Mouse (Mus musculus): ENCODE measurements around the gene Nlrp1b. TPM values are rescaled to one million over a fixed set of nuclear protein-coding genes. Genes with fewer than 3 reads are reported as not detected.

Gene Nlrp1b
- polyA plus RNA-seq, 1 experiment from 2014 or later, result not detected

DNA sequence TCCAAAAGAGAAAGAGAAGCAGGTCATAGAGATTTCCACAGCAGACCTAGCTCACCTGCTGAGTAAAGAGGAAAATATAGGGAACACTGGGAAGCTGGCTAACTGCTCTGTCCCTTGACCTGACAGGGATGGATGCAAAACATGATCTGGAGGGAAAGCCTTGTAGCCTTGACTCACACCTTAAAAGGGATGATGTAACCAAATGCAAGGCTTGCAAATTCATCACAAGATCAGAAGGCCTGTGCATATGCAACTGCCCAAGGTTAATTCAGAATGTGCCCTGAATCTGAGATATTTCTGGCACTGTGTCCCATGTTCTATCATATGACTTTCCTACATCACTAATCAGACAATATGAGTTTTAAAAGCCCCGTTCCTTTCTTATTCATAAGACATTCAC, 75.3 kb downstream of the Nlrp1b start:
- Histone ChIP-seq H3K4me3 (ENCODE audit: low read length) (no peak overlapping the region), H3K4me2 (ENCODE audit: low read length) (no peak overlapping the region), H3K27ac (ENCODE audit: low read depth, low read length) (no peak overlapping the region), H3K36me3 (ENCODE audit: control insufficient read depth, insufficient read depth, low read length) (no peaks in the 10 kb centered on the region), H3K9ac (ENCODE audit: low read depth, low read length) (no peak overlapping the region), H3K4me1 (ENCODE audit: control insufficient read depth, insufficient read depth, low read depth, low read length) (no peaks in the 10 kb centered on the region), H3K9me3 (ENCODE audit: control insufficient read depth, low read length) (no peaks in the 10 kb centered on the region), H3K27me3 (replicated peaks; ENCODE audit: control insufficient read depth, insufficient read depth, low read length) (no peaks in the 10 kb centered on the region)
- no peak for ATAC-seq
- WGBS, result 85% methylated on average over 1 of the region's 1 CpGs

DNA sequence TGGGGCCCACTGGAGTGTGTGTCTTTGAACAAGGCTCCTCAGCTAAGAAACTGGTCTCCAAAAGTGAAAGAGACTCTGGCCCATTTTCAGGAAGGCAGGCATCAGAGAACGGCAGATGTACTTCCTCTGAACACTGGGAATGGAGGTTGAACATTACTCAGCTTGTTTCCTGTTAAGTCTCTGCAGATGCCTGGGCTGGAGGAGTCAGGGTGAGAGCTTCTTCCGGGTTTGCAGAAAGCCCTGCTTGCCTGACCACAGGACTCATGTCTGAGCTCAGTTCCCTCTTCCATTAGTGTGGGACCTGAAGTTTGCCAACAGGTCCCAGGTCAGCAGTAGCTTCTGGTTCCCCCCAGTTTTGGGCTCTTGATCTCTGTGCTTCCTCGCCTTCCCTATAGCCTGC, 85.9 kb downstream of the Nlrp1b start, which contains the start of gene Nlrp1a:
Nlrp1a (minus strand) TSS at position 44 of the 400 bp plus-strand sequence.
- 86% methylated on average over 3 of the region's 3 CpGs for WGBS
- no peak for ATAC-seq

DNA sequence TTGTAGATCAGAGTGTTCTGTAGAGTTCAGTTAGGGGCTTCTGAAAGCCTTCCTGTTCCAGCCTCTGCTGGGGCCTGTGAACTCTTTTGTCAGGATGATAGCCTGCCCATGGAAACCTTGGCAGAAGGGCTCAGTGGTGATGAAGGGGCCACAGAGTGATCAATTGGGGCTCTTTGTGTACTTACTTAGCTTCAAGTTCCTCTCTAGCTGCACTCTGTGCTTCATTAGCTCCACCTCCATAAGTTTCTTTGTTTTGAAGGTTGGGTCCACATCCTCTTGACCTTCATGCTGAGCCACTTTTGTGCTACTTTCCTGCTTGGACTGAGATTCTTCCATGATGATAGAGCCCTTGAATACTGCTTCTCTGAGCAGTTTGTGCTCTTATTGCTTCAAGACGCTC, 88.5 kb downstream of the Nlrp1b start:
- Histone ChIP-seq H3K27me3 (replicated peaks; ENCODE audit: control insufficient read depth, insufficient read depth, low read length) (no peaks in the 10 kb centered on the region), H3K9me3 (ENCODE audit: control insufficient read depth, low read length) (no peaks in the 10 kb centered on the region), H3K4me1 (ENCODE audit: control insufficient read depth, insufficient read depth, low read depth, low read length) (no peaks in the 10 kb centered on the region), H3K36me3 (ENCODE audit: control insufficient read depth, insufficient read depth, low read length) (no peaks in the 10 kb centered on the region), H3K9ac (ENCODE audit: low read depth, low read length) (no peak overlapping the region), H3K4me2 (ENCODE audit: low read length) (no peak overlapping the region), H3K27ac (ENCODE audit: low read depth, low read length) (no peak overlapping the region), H3K4me3 (ENCODE audit: low read length) (no peak overlapping the region)
- ATAC-seq, result no peak
- 78% methylated on average over 1 of the region's 1 CpGs for WGBS

More for the DNA sequence above, 85.9 kb downstream of the Nlrp1b start, which contains the start of gene Nlrp1a:
- H3K36me3 ChIP-seq (ENCODE audit: control insufficient read depth, insufficient read depth, low read length), result no peaks in the 10 kb centered on the region
- H3K9ac ChIP-seq (ENCODE audit: low read depth, low read length), result no peak within 1 kb of the TSS
- H3K4me3 ChIP-seq (ENCODE audit: low read length), result no peak within 1 kb of the TSS
- H3K27me3 ChIP-seq (replicated peaks; ENCODE audit: control insufficient read depth, insufficient read depth, low read length), result no peaks in the 10 kb centered on the region
- H3K9me3 ChIP-seq (ENCODE audit: control insufficient read depth, low read length), result no peaks in the 10 kb centered on the region
- H3K4me1 ChIP-seq (ENCODE audit: control insufficient read depth, insufficient read depth, low read depth, low read length), result no peaks in the 10 kb centered on the region
- no peak within 1 kb of the TSS for H3K4me2 ChIP-seq (ENCODE audit: low read length)
- no peak within 1 kb of the TSS for H3K27ac ChIP-seq (ENCODE audit: low read depth, low read length)

DNA sequence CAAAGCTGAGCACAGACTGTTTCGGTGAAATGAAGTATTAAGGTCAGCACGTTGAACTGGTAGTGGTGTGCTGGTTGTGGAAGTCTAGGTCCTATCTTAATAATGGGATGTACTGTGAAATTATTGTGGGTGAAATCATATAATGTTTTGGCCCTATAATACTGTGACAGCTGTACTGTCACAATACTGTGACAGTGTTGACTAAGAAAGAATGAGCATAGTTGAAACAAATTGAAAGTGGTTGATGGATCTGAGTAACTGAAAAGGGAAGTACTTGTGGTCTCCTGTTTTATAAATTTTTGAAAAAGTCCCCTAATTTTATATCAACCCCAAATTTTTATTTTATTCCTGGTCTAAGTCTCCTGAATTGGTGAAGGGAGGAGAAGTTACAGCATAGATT, 123.4 kb downstream of the Nlrp1b start:
- ATAC-seq, result no peak
- WGBS, result 87% methylated on average over 2 of the region's 2 CpGs
- Histone ChIP-seq H3K4me2 (ENCODE audit: low read length) (no peak overlapping the region), H3K9me3 (ENCODE audit: control insufficient read depth, low read length) (no peaks in the 10 kb centered on the region), H3K27ac (ENCODE audit: low read depth, low read length) (no peak overlapping the region), H3K9ac (ENCODE audit: low read depth, low read length) (no peak overlapping the region), H3K27me3 (replicated peaks; ENCODE audit: control insufficient read depth, insufficient read depth, low read length) (no peaks in the 10 kb centered on the region), H3K4me1 (ENCODE audit: control insufficient read depth, insufficient read depth, low read depth, low read length) (no peaks in the 10 kb centered on the region), H3K4me3 (ENCODE audit: low read length) (no peak overlapping the region), H3K36me3 (ENCODE audit: control insufficient read depth, insufficient read depth, low read length) (no peaks in the 10 kb centered on the region)

DNA sequence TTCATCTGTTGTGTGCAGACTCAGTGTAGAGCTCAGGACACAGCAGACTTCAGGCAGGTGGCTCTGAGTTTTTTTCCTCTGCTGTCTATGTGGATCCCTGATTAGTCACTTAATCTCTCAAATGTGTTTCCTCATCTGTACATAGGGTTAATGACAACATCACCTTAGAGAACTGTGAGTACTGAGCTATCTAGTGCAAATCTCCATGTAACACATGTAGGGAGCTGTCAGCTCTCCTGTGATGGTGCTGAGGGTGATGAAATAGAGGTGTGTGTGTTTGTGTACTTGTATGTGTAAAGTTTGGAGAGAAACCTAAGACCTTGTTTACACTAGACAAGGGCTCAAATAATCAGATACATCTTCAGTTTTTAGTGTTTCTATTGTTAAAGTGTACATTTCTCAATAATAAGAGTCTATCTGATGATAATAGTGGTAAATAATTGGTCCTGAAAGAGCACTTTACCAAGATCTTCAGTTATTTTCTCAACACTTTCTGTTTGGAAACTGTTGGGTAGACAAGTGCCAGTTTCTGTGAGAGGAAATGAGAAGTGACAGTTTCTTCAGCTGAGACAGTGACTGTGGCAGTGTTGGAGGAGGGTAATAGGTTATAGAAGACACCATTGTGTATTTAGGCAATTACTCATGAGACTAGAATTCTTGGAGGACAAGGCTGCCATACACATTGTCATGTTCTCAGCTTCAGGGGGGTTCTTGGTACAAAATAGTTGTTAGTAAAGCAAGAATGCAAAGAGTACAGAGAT, 124.1 kb downstream of the Nlrp1b start:
- Histone ChIP-seq H3K4me3 (ENCODE audit: low read length) (no peak overlapping the region), H3K4me1 (ENCODE audit: control insufficient read depth, insufficient read depth, low read depth, low read length) (no peaks in the 10 kb centered on the region), H3K9ac (ENCODE audit: low read depth, low read length) (no peak overlapping the region), H3K36me3 (ENCODE audit: control insufficient read depth, insufficient read depth, low read length) (no peaks in the 10 kb centered on the region), H3K9me3 (ENCODE audit: control insufficient read depth, low read length) (no peaks in the 10 kb centered on the region), H3K27me3 (replicated peaks; ENCODE audit: control insufficient read depth, insufficient read depth, low read length) (no peaks in the 10 kb centered on the region), H3K4me2 (ENCODE audit: low read length) (no peak overlapping the region), H3K27ac (ENCODE audit: low read depth, low read length) (no peak overlapping the region)
- no peak for ATAC-seq

DNA sequence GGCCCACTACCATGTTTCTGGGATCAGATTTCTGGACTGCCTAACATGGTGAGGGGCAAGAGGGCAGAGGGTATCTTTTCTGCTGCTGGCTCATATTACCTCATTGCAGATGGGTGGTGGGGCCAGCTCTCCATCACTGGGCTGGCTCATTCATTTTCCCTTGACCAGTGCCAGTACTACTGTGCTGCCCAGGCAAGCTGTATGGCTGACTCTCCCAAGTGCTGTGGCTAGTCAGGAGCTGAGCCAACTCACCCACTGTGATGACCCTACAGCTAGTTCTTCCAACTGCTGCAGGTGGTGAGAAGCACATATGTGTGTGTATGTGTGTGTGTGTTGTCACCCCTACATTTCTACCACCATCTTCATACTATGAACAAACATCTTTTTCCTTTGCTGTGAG, 126.6 kb downstream of the Nlrp1b start:
- no peaks in the 10 kb centered on the region for H3K4me1 ChIP-seq (ENCODE audit: control insufficient read depth, insufficient read depth, low read depth, low read length)
- no peak for ATAC-seq
- H3K27me3 ChIP-seq (replicated peaks; ENCODE audit: control insufficient read depth, insufficient read depth, low read length), result no peaks in the 10 kb centered on the region
- no peaks in the 10 kb centered on the region for H3K36me3 ChIP-seq (ENCODE audit: control insufficient read depth, insufficient read depth, low read length)
- no peak overlapping the region for H3K4me2 ChIP-seq (ENCODE audit: low read length)
- H3K9me3 ChIP-seq (ENCODE audit: control insufficient read depth, low read length), result no peaks in the 10 kb centered on the region
- no peak overlapping the region for H3K4me3 ChIP-seq (ENCODE audit: low read length)
- H3K27ac ChIP-seq (ENCODE audit: low read depth, low read length), result no peak overlapping the region
- no peak overlapping the region for H3K9ac ChIP-seq (ENCODE audit: low read depth, low read length)

Other genes starting within 250 kb of the Nlrp1b start
- 179 and 184 TPM in 2 replicates for gene C1qbp, start 247.7 kb downstream of the Nlrp1b start, polyA plus RNA-seq (2015; fragmentation: Nextera tagmentation; extraction: Ambion mirVana)
- gene Dhx33, start 226.3 kb downstream of the Nlrp1b start, polyA plus RNA-seq (2015; fragmentation: Nextera tagmentation; extraction: Ambion mirVana), result 12.4 and 14.7 TPM in 2 replicates
- gene Mis12, start 211.1 kb downstream of the Nlrp1b start, polyA plus RNA-seq (2015; fragmentation: Nextera tagmentation; extraction: Ambion mirVana), result 32.3 and 33.4 TPM in 2 replicates
- gene Derl2, start 210.9 kb downstream of the Nlrp1b start, polyA plus RNA-seq (2015; fragmentation: Nextera tagmentation; extraction: Ambion mirVana), result 30.9 and 32.9 TPM in 2 replicates
- 661 and 685 TPM in 2 replicates for gene 6330403K07Rik, start 197.2 kb downstream of the Nlrp1b start, polyA plus RNA-seq (2015; fragmentation: Nextera tagmentation; extraction: Ambion mirVana)
- gene Nlrp1a, start 86.0 kb downstream of the Nlrp1b start, polyA plus RNA-seq (2015; fragmentation: Nextera tagmentation; extraction: Ambion mirVana), result 0.04 TPM in 1 of 2 replicates, not detected in the other